Mouse (Mus musculus): ENCODE results near the gene Plxnd1. TPM values are rescaled to one million over a fixed set of nuclear protein-coding genes. Genes with fewer than 3 reads are reported as not detected.

Gene Plxnd1
- total RNA-seq (2023), result 29.4 TPM

DNA sequence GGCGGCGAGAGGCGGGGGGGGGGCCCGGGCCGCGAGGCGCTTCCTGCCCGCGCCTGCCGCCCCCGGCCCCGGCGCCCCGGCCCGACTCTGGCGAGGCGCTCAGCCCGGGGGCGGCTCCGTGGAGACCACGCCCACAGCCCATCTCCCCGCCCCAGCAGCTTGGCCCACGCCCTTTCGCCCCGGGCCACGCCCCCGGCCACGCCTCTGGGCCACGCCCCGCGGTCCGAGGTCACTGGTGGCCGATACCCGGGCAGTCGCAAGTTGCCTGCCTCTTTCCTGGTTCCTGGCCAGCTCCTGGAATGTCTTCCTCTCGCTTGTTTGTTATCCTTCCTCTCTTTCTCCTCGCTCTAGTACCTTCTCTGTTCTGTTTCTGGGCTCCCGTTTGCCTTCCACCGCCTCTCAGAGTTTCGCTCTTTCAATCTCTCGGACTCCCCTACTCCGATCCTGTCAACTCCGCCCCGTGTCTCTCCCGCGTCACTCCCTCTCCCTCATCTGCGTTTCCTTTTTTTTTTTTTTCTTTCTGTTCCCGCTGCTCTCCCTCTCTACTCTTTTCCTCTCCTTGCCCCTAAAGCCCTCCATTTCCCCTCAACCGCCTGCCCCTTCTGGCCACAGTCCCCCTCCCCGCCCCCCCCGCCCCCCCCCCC, at the start of gene Plxnd1:
Plxnd1 (minus strand) TSS at position 129 of the 644 bp plus-strand sequence.

DNA sequence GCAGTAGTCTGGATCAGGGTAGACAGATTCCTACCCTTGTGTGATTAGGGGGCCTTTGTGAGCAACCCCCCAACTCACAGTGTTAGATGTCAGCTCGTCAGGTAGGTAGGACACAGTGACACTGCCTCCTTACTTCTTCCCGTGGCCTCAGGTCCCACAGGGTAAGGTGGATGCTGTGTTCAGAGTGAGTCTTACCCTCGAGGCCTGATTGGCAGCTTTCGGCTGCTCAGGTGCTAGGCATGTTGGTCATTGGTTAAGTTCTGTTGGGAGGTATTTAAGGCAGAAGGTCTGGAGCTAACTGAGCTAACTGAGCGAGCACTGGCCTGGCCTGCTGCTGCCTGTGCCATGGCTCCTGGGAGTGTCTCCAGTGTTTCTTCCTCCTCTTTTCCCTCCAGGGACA, 50.2 kb downstream of the Plxnd1 start, which contains the start of gene H1foo:
H1foo (plus strand) TSS at position 301 of the 400 bp plus-strand sequence.

DNA sequence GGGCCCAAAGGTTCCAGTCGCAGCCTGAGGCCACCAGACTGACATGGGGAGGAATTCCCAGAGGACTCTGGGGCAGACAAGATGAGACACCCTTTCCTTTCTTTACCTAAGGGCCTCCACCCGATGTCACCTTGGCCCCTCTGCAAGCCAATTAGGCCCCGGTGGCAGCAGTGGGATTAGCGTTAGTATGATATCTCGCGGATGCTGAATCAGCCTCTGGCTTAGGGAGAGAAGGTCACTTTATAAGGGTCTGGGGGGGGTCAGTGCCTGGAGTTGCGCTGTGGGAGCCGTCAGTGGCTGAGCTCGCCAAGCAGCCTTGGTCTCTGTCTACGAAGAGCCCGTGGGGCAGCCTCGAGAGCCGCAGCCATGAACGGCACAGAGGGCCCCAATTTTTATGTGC, 63.2 kb downstream of the Plxnd1 start, which contains the start of gene Rho:
Rho (plus strand) TSS at position 110 of the 400 bp plus-strand sequence.

Other genes starting within 250 kb of the Plxnd1 start
- not detected for gene Tmem40, start 232.6 kb downstream of the Plxnd1 start, total RNA-seq (2023)
- 8.0 TPM for gene Cand2, start 220.5 kb downstream of the Plxnd1 start, total RNA-seq (2023)
- 3,187 TPM for gene Rpl32, start 186.3 kb downstream of the Plxnd1 start, total RNA-seq (2023)
- 0.70 TPM for gene Efcab12, start 156.6 kb downstream of the Plxnd1 start, total RNA-seq (2023)
- 6.4 TPM for gene Mbd4, start 141.6 kb downstream of the Plxnd1 start, total RNA-seq (2023)
- gene Ift122, start 141.5 kb downstream of the Plxnd1 start, total RNA-seq (2023), result 2.3 TPM
- not detected for gene Rho, start 63.3 kb downstream of the Plxnd1 start, total RNA-seq (2023)
- not detected for gene H1foo, start 50.1 kb downstream of the Plxnd1 start, total RNA-seq (2023)
- gene Tmcc1, start 198.5 kb upstream of the Plxnd1 start, total RNA-seq (2023), result 50.4 TPM
- 105 TPM for gene Washc2, start 213.0 kb upstream of the Plxnd1 start, total RNA-seq (2023)